Mouse (Mus musculus) layer of hippocampus, adult 2 months (tissue): ENCODE results near the gene Atp2c2. TPM values are rescaled to one million over a fixed set of nuclear protein-coding genes. Genes with fewer than 3 reads are reported as not detected.

Experiments used
- DNase-seq, 2 experiments: peaks; one replicate each; pipeline ENCODE4 v3.0.0; 2022; ENCODE audit warnings: low spot score in 2 of 2
- H3K27ac ChIP-seq: fragments of 200-600 bp; 2 replicates; pipeline ENCODE4 v1.8.1; 2022
- H3K4me3 ChIP-seq: fragments of 200-600 bp; 2 replicates; pipeline ENCODE4 v1.8.1; 2022; ENCODE audit warnings: mild to moderate bottlenecking
- CTCF ChIP-seq: fragments of 200-600 bp; conservative IDR thresholded peaks from 2 replicates; pipeline ENCODE4 v1.8.1; 2022; ENCODE audit warnings: antibody characterized with exemption, mild to moderate bottlenecking, moderate library complexity
- total RNA-seq, 2 experiments: library from RNA; stranded (reverse); gene quantifications; 2 replicates each; pipeline ENCODE4 v1.2.3; 2021

The Atp2c2 gene
- total RNA-seq, 2 experiments from 2014 or later = 1.7 to 1.9 TPM

- Histone ChIP-seq H3K4me3 (no peak overlapping the region), H3K27ac (peak overlapping the region; percentile 69)
- no peak for TF ChIP-seq CTCF
- peak; percentile 62 to 67 for DNase-seq
Observed at GRCm38 (mm10) chr8:119785764-119786405, 86.1 kb downstream of the Atp2c2 start.

DNA sequence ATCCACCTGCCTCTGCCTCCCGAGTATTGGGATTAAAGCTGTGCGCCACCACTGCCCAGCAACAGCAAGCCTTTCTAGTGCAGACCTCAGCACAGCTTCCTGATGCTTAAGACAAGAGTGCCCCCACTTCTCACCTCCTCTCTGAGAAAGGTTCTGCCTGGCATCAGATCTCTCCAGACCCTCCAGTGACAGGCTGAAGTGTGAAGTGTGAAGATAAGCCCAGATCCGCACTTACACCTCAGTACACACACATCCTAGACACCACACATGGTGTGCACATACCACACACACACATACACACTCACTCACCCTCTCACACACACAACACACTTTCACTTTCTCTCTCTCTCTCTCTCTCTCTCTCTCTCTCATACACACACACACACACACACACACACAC is 87.1 kb downstream of the Atp2c2 start:
- Histone ChIP-seq H3K27ac (no peak overlapping the region), H3K4me3 (no peak overlapping the region)
- DNase-seq = no peak
- TF ChIP-seq CTCF = no peak

DNA sequence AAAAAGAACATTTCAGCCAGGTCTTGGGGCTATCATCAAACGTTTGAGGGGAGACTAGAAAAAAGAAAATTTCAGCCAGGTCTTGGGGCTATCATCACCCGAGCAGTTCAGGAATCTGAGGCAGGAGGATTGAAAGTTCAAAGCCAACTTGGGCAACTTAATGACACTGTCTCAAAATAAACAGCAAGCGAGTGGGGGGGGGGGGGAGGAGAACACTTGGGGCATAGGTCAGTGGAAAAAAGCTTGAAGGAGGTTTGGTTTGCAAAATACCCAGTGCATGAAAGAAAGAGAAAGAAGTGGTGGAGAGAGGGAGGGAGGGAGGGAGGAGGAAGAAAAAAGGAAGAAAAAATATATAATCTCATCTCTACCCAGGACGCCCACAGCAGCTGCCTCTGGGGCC is 87.5 kb downstream of the Atp2c2 start:
- H3K4me3 ChIP-seq = no peak overlapping the region
- no peak for DNase-seq
- TF ChIP-seq CTCF = no peak
- no peak overlapping the region for H3K27ac ChIP-seq

GRCm38 (mm10) chr8:119788607-119789381 is 89.0 kb downstream of the Atp2c2 start:
- TF ChIP-seq CTCF = no peak

GRCm38 (mm10) chr8:119789581-119789980 is 89.8 kb downstream of the Atp2c2 start:
- no peak for TF ChIP-seq CTCF
- Histone ChIP-seq H3K4me3 (no peak overlapping the region), H3K27ac (no peak overlapping the region)
- no peak for DNase-seq

More at GRCm38 (mm10) chr8:119788607-119789381, 89.0 kb downstream of the Atp2c2 start:
- no peak for DNase-seq
- Histone ChIP-seq H3K4me3 (no peak overlapping the region), H3K27ac (no peak overlapping the region)

DNA sequence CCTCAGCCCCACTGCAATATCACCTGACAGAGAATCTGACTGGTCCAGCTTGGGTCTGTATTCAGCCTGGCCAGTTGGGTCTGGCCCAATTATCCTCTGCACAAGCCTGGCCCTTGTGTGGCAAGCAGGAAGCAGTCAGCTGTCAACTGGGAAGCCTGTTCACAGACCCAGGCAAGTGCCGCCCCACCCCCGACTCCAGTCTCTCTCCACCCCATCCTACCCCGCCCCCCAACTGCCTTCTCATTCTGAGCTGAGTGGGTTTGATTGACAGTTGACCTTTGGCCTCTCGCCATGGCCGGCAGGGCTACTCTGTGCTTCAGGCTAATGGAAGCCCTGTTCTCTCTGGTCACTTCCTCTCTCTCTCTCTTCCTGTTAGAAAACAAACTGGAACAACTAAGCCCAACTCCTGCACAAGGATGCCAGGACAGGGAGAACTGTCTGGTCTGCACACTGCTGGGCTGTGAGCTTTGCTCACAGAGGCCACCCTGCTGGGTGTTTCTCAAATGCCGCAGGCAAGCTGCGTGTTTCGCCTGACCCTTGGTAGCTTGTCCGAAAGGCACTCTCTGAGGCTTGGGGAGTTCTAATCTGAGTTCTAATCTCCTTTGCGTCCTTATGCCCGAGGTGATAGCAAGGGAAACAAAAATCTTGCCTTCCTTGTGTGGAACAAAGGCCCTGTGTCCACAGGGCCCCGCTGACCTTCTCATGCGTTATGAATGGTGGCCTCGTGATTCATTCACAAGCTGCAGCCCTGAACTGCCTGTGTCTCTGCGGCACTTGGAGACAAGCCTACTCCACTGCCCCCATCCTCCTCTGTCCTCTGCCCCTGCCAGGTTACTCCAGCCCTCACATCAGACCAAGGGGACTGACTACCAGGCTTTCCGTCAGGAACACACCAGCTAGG is 92.2 kb downstream of the Atp2c2 start:
- Histone ChIP-seq H3K4me3 (no peak overlapping the region), H3K27ac (peak overlapping the region; percentile 80)
- DNase-seq = peak in 1 of 2 experiments; percentile 44
- TF ChIP-seq CTCF = no peak

DNA sequence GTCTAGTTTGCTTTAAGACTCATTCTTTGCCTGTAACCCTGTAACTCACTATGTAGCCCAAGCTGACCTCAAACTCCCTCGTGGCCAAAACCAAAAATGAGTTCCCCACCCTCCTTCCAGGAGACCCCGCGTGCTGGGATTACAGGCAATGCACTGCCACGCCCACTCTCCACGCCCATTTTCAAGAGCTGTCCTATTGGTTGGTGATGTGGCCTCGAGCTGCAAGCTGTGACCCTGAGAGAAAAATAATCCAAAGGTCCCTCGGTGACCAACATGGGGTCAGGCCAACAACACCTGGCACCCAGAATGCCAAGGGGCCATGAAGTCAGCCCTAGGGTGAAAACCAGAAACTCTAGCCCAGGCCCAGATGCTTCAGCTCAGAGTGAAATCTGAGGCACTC is 94.9 kb downstream of the Atp2c2 start:
- Histone ChIP-seq H3K27ac (no peak overlapping the region), H3K4me3 (no peak overlapping the region)
- TF ChIP-seq CTCF = no peak
- DNase-seq = no peak

- no peak for DNase-seq
- TF ChIP-seq CTCF = no peak
- Histone ChIP-seq H3K27ac (no peak overlapping the region), H3K4me3 (no peak overlapping the region)
Observed at GRCm38 (mm10) chr8:119795651-119796050, 95.8 kb downstream of the Atp2c2 start.

GRCm38 (mm10) chr8:119798170-119798964 is 98.6 kb downstream of the Atp2c2 start:
- TF ChIP-seq CTCF = no peak
- DNase-seq = peak; percentile 74 to 81
- peak overlapping the region; percentile 96 for H3K27ac ChIP-seq
- peak overlapping the region; percentile 22; the same call in 1 of the 2 replicates for H3K4me3 ChIP-seq

DNA sequence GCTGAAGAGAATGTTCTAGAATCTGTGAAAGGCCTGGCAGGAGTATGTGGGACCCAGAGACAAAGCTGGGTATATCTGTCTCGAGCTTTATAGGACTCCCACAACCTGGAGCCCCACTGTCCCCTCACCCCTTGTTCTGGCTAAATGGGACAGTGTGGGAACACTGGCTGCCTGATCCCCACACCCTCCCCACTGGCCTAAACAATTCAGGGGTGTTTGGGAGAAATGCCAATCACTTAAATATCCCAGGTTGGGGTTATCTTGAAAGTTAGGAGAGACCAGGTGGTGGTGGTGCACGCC is 99.1 kb downstream of the Atp2c2 start:
- no peak overlapping the region for H3K4me3 ChIP-seq
- peak overlapping the region; percentile 96 for H3K27ac ChIP-seq
- TF ChIP-seq CTCF = no peak
- no peak for DNase-seq

GRCm38 (mm10) chr8:119801168-119801567 is 101.4 kb downstream of the Atp2c2 start:
- peak overlapping the region; percentile 96 for H3K27ac ChIP-seq
- TF ChIP-seq CTCF = no peak
- no peak overlapping the region for H3K4me3 ChIP-seq
- no peak for DNase-seq

DNA sequence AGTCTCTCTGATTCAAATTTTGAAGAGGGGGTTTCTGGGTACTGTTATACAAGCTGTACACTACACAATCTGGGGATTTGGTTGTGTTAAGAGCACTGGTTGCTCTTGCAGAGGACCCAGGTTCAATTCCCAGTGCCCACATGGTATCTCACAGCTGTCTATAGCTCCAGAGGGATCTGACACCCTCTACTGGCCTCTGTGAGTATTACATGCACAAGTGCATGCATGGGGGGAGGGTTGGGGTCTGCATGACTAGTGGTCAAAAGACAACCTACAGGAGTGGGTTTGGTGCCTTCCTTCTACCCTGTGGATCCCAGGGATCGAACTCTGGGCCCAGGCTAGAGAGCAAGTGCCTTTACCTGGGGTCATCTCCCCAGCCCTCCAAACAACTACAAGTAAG is 102.8 kb downstream of the Atp2c2 start:
- no peak for DNase-seq
- no peak overlapping the region for H3K4me3 ChIP-seq
- no peak overlapping the region for H3K27ac ChIP-seq
- peak; percentile 70 for TF ChIP-seq CTCF
